Mouse (Mus musculus): Measurements from ENCODE around the gene Map3k4. TPM values are rescaled to one million over a fixed set of nuclear protein-coding genes. Genes with fewer than 3 reads are reported as not detected.

The Map3k4 gene
- 25.3 and 29.2 TPM in 2 replicates for polyA plus RNA-seq (2014; fragmentation: Nextera tagmentation; extraction: Ambion mirVana)

DNA sequence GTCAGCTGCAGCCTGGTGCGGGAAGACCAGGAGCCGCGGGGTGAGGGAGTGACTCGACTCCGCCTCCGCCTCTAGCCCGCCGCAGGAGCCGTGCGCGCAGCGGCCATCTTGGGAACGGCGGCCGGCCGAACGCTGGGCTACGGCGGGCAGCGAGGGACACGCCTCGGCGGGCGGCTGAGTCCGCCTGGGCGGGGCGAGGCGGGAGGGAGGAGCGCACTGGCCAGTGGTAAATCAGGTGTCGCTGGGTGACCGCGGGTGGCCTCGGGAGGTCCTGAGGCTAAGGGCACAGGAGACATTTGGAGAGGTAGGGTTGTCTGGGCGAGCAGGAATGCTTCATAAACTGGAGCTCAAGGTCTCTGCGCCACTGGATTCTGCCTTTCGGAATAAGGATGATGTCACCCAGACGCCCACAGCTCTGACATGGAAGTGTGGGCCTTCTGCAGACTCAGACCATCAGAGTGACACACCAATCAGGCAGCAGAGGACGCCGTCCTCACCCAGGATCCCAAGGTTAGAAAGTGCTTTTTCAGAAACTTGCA, at the start of gene Map3k4:
Gene Map3k4 (minus strand): TSS at position 134 of the 539 bp plus-strand sequence.
- peak; percentile 95 for ATAC-seq
- peak within 1 kb of the TSS; percentile 98 for H3K27ac ChIP-seq (ENCODE audit: low read depth, low read length)
- under 1% methylated on average over 39 of the region's 39 CpGs for WGBS

DNA sequence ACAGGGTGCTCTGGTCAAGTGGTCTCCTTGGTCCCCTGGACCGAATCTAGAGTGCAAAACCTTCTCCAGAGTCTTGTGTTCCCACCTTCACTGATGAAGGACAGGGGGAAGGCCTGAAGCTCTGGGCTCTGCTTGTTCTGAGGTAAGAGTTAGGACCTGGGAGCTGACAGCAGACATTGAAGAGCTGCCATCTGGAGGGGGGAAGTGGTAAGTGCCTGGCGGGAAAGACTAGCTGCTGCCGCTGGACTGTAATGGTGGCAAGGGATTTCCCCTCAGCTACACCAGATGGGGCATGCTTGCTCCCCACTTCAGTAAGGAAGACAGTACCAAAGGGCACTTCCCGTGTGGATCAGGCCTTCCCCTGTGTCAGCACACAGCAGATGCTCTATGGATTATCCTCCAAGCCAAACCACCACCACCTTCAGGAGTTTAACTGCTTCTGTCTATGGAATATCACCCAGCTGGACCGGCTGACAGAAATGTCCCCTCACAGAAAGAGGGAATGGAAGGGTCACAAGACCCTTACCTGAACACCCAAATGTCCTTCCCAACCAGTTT, 48.9 kb upstream of the Map3k4 start:
- 37% methylated on average over 5 of the region's 5 CpGs for WGBS
- no peaks in the 10 kb centered on the region for H3K27me3 ChIP-seq (replicated peaks; ENCODE audit: control insufficient read depth, insufficient read depth, low read length)
- H3K9ac ChIP-seq (ENCODE audit: low read length) = no peak overlapping the region
- H3K4me1 ChIP-seq (ENCODE audit: control insufficient read depth, insufficient read depth, low read length) = no peaks in the 10 kb centered on the region
- no peak overlapping the region for H3K27ac ChIP-seq (ENCODE audit: low read depth, low read length)
- DNase-seq (ENCODE audit: low spot score) (peak; percentile 76), ATAC-seq (peak; percentile 69)
- H3K4me2 ChIP-seq (ENCODE audit: low read length) = no peak overlapping the region
- H3K36me3 ChIP-seq (ENCODE audit: control insufficient read depth, insufficient read depth, low read length) = no peaks in the 10 kb centered on the region
- H3K4me3 ChIP-seq (ENCODE audit: low read depth, low read length) = no peak overlapping the region
- H3K9me3 ChIP-seq (replicated peaks; ENCODE audit: control insufficient read depth, low read length) = no peaks in the 10 kb centered on the region

More for the DNA sequence above, at the start of gene Map3k4:
- peak; percentile 88 for DNase-seq (ENCODE audit: low spot score)
- Histone ChIP-seq H3K4me1 (ENCODE audit: control insufficient read depth, insufficient read depth, low read length) (peaks cover 12% of the 10 kb centered on the region; the same call in 1 of the 2 replicates), H3K36me3 (ENCODE audit: control insufficient read depth, insufficient read depth, low read length) (no peaks in the 10 kb centered on the region), H3K27me3 (replicated peaks; ENCODE audit: control insufficient read depth, insufficient read depth, low read length) (no peaks in the 10 kb centered on the region), H3K4me3 (ENCODE audit: low read depth, low read length) (peak within 1 kb of the TSS; percentile 96), H3K9me3 (replicated peaks; ENCODE audit: control insufficient read depth, low read length) (no peaks in the 10 kb centered on the region), H3K4me2 (ENCODE audit: low read length) (peak within 1 kb of the TSS; percentile 70), H3K9ac (ENCODE audit: low read length) (peak within 1 kb of the TSS; percentile 96)

DNA sequence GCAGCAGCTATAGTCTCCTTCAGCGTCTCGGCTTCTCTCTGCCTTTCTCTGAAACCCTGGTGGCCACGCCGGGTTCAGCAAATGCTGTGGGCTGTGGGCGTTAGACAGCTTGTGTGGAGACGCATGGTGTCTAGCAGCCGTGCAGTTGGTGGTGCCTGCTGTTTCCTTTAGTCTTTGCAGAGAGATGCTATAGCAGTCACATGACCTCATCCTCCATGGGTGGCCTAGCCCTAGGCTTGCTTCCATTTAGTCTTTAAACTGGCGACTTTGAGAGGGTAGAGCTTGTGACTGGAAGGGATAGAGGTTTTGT, 45.8 kb upstream of the Map3k4 start:
- ATAC-seq (peak; percentile 60; the same call in 1 of the 2 replicates), DNase-seq (ENCODE audit: low spot score) (peak; percentile 39)
- Histone ChIP-seq H3K4me2 (ENCODE audit: low read length) (no peak overlapping the region), H3K27ac (ENCODE audit: low read depth, low read length) (no peak overlapping the region), H3K4me3 (ENCODE audit: low read depth, low read length) (no peak overlapping the region), H3K27me3 (replicated peaks; ENCODE audit: control insufficient read depth, insufficient read depth, low read length) (no peaks in the 10 kb centered on the region), H3K36me3 (ENCODE audit: control insufficient read depth, insufficient read depth, low read length) (no peaks in the 10 kb centered on the region), H3K9ac (ENCODE audit: low read length) (no peak overlapping the region), H3K4me1 (ENCODE audit: control insufficient read depth, insufficient read depth, low read length) (no peaks in the 10 kb centered on the region), H3K9me3 (replicated peaks; ENCODE audit: control insufficient read depth, low read length) (no peaks in the 10 kb centered on the region)
- WGBS = 38% methylated on average over 8 of the region's 8 CpGs

DNA sequence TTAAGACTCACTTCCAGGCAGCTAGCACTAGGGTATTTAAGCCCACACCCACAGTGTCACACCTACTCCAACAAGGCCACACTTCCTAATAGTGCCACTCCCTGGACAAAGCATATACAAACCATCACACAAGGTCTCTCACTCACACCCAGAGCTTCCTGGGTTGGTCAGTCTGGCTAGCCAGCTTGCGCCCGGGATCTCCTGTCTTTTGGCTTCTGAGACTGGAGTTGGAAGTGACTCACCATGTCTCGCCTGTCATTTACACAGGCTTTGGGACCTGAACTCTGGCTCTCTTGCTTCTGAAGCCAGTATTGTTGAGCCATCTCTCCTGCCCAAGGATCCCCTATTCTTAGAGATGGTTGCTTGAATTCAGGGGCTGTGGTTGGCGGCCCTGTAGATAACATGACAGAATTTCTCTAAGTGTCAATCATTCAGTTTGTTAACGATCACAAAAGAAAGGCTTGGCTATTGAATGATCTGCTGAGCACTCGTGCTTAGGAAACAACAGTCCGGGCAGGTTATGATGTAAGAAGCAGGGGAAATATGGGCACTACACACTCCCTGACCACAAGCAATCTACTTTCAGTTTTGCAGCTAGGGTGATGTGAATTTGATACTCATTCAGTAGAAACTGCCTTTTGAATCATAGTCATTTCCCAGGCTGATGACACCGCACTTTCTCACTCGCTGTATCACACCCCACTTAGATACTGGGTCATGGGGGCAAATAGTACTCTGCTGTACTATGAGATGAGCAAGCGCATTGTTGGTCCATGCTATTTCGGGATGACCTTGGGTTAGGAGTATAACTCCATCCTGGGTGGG, 45.2 kb upstream of the Map3k4 start:
- Histone ChIP-seq H3K4me2 (ENCODE audit: low read length) (no peak overlapping the region), H3K4me1 (ENCODE audit: control insufficient read depth, insufficient read depth, low read length) (no peaks in the 10 kb centered on the region), H3K36me3 (ENCODE audit: control insufficient read depth, insufficient read depth, low read length) (no peaks in the 10 kb centered on the region), H3K27ac (ENCODE audit: low read depth, low read length) (no peak overlapping the region), H3K27me3 (replicated peaks; ENCODE audit: control insufficient read depth, insufficient read depth, low read length) (no peaks in the 10 kb centered on the region), H3K9me3 (replicated peaks; ENCODE audit: control insufficient read depth, low read length) (no peaks in the 10 kb centered on the region), H3K4me3 (ENCODE audit: low read depth, low read length) (no peak overlapping the region), H3K9ac (ENCODE audit: low read length) (no peak overlapping the region)
- ATAC-seq = no peak
- DNase-seq (ENCODE audit: low spot score) = no peak
- 75% methylated on average over 11 of the region's 11 CpGs for WGBS

DNA sequence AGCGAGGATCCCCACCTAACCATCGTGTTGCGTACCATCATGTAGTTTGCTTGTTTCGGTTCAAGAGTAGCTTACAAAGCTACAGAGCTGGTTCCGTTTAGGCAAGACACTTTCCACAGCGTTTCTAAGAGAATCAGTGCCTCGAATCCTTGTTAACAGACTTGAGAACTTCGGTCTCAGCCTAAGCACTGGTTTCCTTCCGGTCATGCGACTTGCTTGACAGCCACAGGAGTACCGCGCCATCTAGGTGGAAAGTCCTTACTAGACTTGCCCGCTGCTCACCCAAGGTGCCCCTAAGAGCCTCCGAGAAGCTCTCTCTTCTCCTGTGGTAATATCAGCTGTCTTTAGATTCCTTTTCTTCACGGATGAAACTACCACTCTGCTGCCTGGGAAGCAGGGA, 41.3 kb upstream of the Map3k4 start:
- no peaks in the 10 kb centered on the region for H3K36me3 ChIP-seq (ENCODE audit: control insufficient read depth, insufficient read depth, low read length)
- no peak for ATAC-seq

DNA sequence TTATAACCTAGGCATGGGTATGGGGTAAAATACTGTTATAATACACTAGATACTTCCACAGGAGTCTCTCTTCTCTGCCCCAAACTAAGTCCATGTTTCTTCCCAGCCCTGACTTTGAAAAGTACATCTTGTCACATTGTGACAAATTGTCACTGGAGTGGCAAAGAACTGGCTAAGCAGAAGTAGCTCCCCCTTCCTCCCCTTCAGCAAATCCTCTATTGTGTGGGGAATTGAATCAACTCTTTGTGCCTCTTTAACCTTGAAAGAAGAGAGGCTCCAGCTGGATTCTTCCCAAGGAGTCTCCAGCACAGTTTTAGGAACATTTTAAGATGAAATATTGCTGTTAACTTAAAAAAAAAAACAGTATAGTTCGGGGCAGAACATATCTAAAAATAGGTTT, 34.2 kb upstream of the Map3k4 start:
- Histone ChIP-seq H3K4me1 (ENCODE audit: control insufficient read depth, insufficient read depth, low read length) (no peaks in the 10 kb centered on the region), H3K4me2 (ENCODE audit: low read length) (no peak overlapping the region), H3K27ac (ENCODE audit: low read depth, low read length) (no peak overlapping the region), H3K9me3 (replicated peaks; ENCODE audit: control insufficient read depth, low read length) (no peaks in the 10 kb centered on the region), H3K36me3 (ENCODE audit: control insufficient read depth, insufficient read depth, low read length) (no peaks in the 10 kb centered on the region), H3K4me3 (ENCODE audit: low read depth, low read length) (no peak overlapping the region), H3K27me3 (replicated peaks; ENCODE audit: control insufficient read depth, insufficient read depth, low read length) (no peaks in the 10 kb centered on the region), H3K9ac (ENCODE audit: low read length) (no peak overlapping the region)
- DNase-seq (ENCODE audit: low spot score) (no peak), ATAC-seq (no peak)
- 64% methylated on average over 1 of the region's 1 CpGs for WGBS

More for the DNA sequence above, 41.3 kb upstream of the Map3k4 start:
- 89% methylated on average over 15 of the region's 15 CpGs for WGBS
- Histone ChIP-seq H3K4me2 (ENCODE audit: low read length) (no peak overlapping the region), H3K4me1 (ENCODE audit: control insufficient read depth, insufficient read depth, low read length) (no peaks in the 10 kb centered on the region), H3K27me3 (replicated peaks; ENCODE audit: control insufficient read depth, insufficient read depth, low read length) (no peaks in the 10 kb centered on the region), H3K4me3 (ENCODE audit: low read depth, low read length) (no peak overlapping the region), H3K27ac (ENCODE audit: low read depth, low read length) (no peak overlapping the region), H3K9ac (ENCODE audit: low read length) (no peak overlapping the region), H3K9me3 (replicated peaks; ENCODE audit: control insufficient read depth, low read length) (no peaks in the 10 kb centered on the region)
- DNase-seq (ENCODE audit: low spot score) = no peak

DNA sequence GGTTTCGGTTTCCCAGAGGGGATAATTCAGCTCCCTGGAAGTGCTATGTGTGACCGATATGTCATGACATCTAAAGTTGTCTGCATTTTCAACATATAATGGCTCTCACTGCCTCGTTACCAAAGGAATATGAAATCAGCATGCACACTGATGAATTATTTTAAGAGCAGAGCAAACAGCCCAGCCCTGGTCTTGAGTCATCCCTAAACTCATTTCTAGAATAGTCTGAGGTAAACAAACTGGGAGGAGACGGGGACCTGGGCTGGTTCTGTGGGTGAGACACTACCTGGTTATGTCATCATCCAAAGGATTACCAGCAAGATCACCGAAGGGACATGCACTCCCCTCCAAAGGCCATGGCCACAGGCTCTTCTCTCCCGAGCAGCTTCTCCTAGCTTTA, 33.0 kb upstream of the Map3k4 start:
- Histone ChIP-seq H3K27me3 (replicated peaks; ENCODE audit: control insufficient read depth, insufficient read depth, low read length) (no peaks in the 10 kb centered on the region), H3K4me1 (ENCODE audit: control insufficient read depth, insufficient read depth, low read length) (no peaks in the 10 kb centered on the region), H3K9ac (ENCODE audit: low read length) (no peak overlapping the region), H3K4me2 (ENCODE audit: low read length) (no peak overlapping the region), H3K36me3 (ENCODE audit: control insufficient read depth, insufficient read depth, low read length) (no peaks in the 10 kb centered on the region), H3K27ac (ENCODE audit: low read depth, low read length) (no peak overlapping the region), H3K9me3 (replicated peaks; ENCODE audit: control insufficient read depth, low read length) (no peaks in the 10 kb centered on the region), H3K4me3 (ENCODE audit: low read depth, low read length) (no peak overlapping the region)
- DNase-seq (ENCODE audit: low spot score) (no peak), ATAC-seq (no peak)
- 84% methylated on average over 6 of the region's 6 CpGs for WGBS

DNA sequence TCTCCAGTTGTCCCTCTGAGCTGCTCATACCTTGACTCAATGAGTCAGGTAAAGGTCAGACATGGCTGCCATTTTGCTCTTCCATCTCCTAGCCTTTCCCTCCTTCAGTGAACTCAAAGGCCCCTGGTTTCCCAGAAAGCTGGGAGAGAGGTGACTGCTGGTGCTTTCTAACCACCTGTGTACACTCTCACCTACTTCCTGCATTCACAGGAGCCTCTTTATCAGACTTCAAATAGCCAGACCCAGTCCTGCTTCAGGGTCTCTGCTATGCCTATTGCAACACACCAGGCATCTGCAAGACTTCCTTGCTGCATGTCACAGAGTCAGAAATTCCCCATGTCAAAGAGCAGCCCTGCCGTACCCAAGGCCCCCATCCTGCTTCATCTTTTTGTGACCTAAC, 28.9 kb upstream of the Map3k4 start:
- no peak for DNase-seq (ENCODE audit: low spot score)
- ATAC-seq = no peak
- H3K27me3 ChIP-seq (replicated peaks; ENCODE audit: control insufficient read depth, insufficient read depth, low read length) = no peaks in the 10 kb centered on the region
- H3K4me3 ChIP-seq (ENCODE audit: low read depth, low read length) = no peak overlapping the region
- WGBS = 97% methylated on average over 1 of the region's 1 CpGs
- H3K9me3 ChIP-seq (replicated peaks; ENCODE audit: control insufficient read depth, low read length) = no peaks in the 10 kb centered on the region
- no peaks in the 10 kb centered on the region for H3K4me1 ChIP-seq (ENCODE audit: control insufficient read depth, insufficient read depth, low read length)
- H3K36me3 ChIP-seq (ENCODE audit: control insufficient read depth, insufficient read depth, low read length) = no peaks in the 10 kb centered on the region
- H3K9ac ChIP-seq (ENCODE audit: low read length) = no peak overlapping the region
- no peak overlapping the region for H3K4me2 ChIP-seq (ENCODE audit: low read length)
- no peak overlapping the region for H3K27ac ChIP-seq (ENCODE audit: low read depth, low read length)

Data from forebrain, embryonic 14.5 days (tissue).